Mouse (Mus musculus) neural tube, embryonic 15.5 days (tissue): ENCODE measurements around the gene Ccdc171. TPM values are rescaled to one million over a fixed set of nuclear protein-coding genes. Genes with fewer than 3 reads are reported as not detected.
"Not testable (repeated sequence)": the region's sequence is repeated elsewhere in the genome, so short reads cannot be mapped to it uniquely, and the experiment has no call there.

Experiments used
- ATAC-seq: fragments of 200-750 bp; cut with Nextera tagmentation; 2 replicates; pipeline ENCODE4 v1.8.0; 2017; ENCODE audit warnings: mild to moderate bottlenecking, moderate TSS enrichment, moderate library complexity; ENCODE audit not compliant: low FRiP score
- H3K27ac ChIP-seq: fragments of 300-500 bp; sonication (generic); replicated peaks from 2 replicates; pipeline ENCODE4 v1.5.1; 2015; ENCODE audit warnings: mild to moderate bottlenecking, inconsistent platforms
- H3K27me3 ChIP-seq: fragments of 300-500 bp; sonication (generic); replicated peaks from 2 replicates; pipeline ENCODE4 v1.6.1; 2015; ENCODE audit warnings: inconsistent platforms
- H3K36me3 ChIP-seq: fragments of 300-500 bp; sonication (generic); 2 replicates; pipeline ENCODE4 v1.6.1; 2015; ENCODE audit warnings: inconsistent platforms
- H3K4me1 ChIP-seq: fragments of 300-500 bp; sonication (generic); 2 replicates; pipeline ENCODE4 v1.6.1; 2015; ENCODE audit warnings: inconsistent platforms
- H3K4me2 ChIP-seq: fragments of 300-500 bp; sonication (generic); 2 replicates; pipeline ENCODE4 v1.6.1; 2015; ENCODE audit warnings: inconsistent platforms, mild to moderate bottlenecking, moderate library complexity
- H3K4me3 ChIP-seq: fragments of 300-500 bp; sonication (generic); replicated peaks from 2 replicates; pipeline ENCODE4 v1.5.1; 2015; ENCODE audit warnings: mild to moderate bottlenecking, inconsistent platforms
- H3K9ac ChIP-seq: fragments of 300-500 bp; sonication (generic); replicated peaks from 2 replicates; pipeline ENCODE4 v1.6.1; 2015; ENCODE audit warnings: mild to moderate bottlenecking, inconsistent platforms
- H3K9me3 ChIP-seq: fragments of 300-500 bp; sonication (generic); replicated peaks from 2 replicates; pipeline ENCODE4 v1.6.1; 2016; ENCODE audit warnings: inconsistent platforms
- WGBS: fragments of 180-500 bp; shearing (Covaris S2); methylation state at CpG from one replicate; pipeline ENCODE4 v1.1.7; 2015; ENCODE audit warnings: mixed read lengths; 5-methylcytosine and 5-hydroxymethylcytosine counted together
- polyA plus RNA-seq: library from polyadenylated mRNA; unstranded; fragments of >200 nt; fragmentation: Nextera tagmentation; extraction: Ambion mirVana; gene quantifications from 2 replicates; pipeline ENCODE4 v1.2.1, GENCODE M21; 2015

Gene Ccdc171
- polyA plus RNA-seq, 1 experiment from 2014 or later, result 3.4 TPM

GRCm38 (mm10) chr4:83512217-83512616 lies 13.1 kb upstream of the Ccdc171 start:
- ATAC-seq, result no peak
- no peak overlapping the region for H3K27ac ChIP-seq
- no peaks in the 10 kb centered on the region for H3K4me1 ChIP-seq
- WGBS, result 82% methylated on average over 3 of the region's 3 CpGs
- H3K4me2 ChIP-seq, result no peak overlapping the region
- H3K36me3 ChIP-seq, result no peaks in the 10 kb centered on the region
- no peaks in the 10 kb centered on the region for H3K9me3 ChIP-seq
- no peak overlapping the region for H3K4me3 ChIP-seq
- no peak overlapping the region for H3K9ac ChIP-seq
- H3K27me3 ChIP-seq, result no peaks in the 10 kb centered on the region

GRCm38 (mm10) chr4:83512644-83513043 lies 12.7 kb upstream of the Ccdc171 start:
- Histone ChIP-seq H3K4me2 (no peak overlapping the region), H3K4me3 (no peak overlapping the region), H3K27me3 (no peaks in the 10 kb centered on the region), H3K9me3 (no peaks in the 10 kb centered on the region), H3K4me1 (no peaks in the 10 kb centered on the region), H3K27ac (no peak overlapping the region), H3K9ac (no peak overlapping the region), H3K36me3 (no peaks in the 10 kb centered on the region)
- WGBS, result 54% methylated on average over 2 of the region's 2 CpGs
- ATAC-seq, result no peak

GRCm38 (mm10) chr4:83514183-83514582 lies 11.2 kb upstream of the Ccdc171 start:
- Histone ChIP-seq H3K4me1 (no peaks in the 10 kb centered on the region), H3K9me3 (no peaks in the 10 kb centered on the region), H3K27me3 (no peaks in the 10 kb centered on the region), H3K9ac (no peak overlapping the region), H3K4me2 (no peak overlapping the region), H3K27ac (no peak overlapping the region), H3K36me3 (no peaks in the 10 kb centered on the region), H3K4me3 (no peak overlapping the region)
- ATAC-seq, result no peak
- WGBS, result 97% methylated on average over 1 of the region's 1 CpGs

DNA sequence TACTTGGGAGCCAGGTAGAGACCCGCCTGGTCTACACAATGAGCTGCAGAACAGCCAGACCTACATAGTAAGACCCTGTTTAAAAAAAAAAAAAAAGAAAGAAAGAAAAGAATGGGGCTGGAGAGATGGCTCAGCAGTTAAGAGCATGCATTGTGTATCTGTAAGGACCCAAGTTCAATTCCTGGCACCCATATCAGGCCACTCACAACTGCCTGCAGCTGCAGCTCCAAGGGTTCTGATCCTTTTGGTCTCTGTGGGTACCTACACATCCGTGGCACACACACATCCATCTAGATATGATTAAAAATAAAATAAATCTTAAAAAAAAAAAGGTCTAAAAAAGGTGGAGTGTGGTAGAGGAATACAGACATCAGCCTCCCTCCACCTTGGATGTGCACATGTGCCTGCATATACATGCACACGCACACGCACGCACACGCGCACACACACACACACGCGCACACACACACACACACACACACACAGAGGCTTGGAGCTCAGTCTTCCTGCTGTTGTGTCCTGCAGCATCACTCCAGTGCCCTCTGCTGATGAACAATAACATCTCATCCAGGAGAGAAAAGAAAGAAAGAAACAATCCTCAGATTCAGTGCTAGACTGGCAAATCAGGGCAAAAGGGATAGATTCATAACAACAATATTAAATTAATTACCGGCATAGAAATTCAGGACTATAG lies 10.2 kb upstream of the Ccdc171 start:
- Histone ChIP-seq H3K9ac (no peak overlapping the region), H3K4me1 (no peaks in the 10 kb centered on the region), H3K4me2 (no peak overlapping the region), H3K27me3 (no peaks in the 10 kb centered on the region), H3K27ac (no peak overlapping the region), H3K36me3 (no peaks in the 10 kb centered on the region), H3K9me3 (no peaks in the 10 kb centered on the region), H3K4me3 (no peak overlapping the region)
- ATAC-seq, result no peak
- WGBS, result 89% methylated on average over 10 of the region's 10 CpGs

GRCm38 (mm10) chr4:83516144-83516543 lies 9.2 kb upstream of the Ccdc171 start:
- not testable (repeated sequence) for H3K27me3 ChIP-seq, H3K4me1 ChIP-seq, H3K27ac ChIP-seq, H3K4me2 ChIP-seq, H3K9ac ChIP-seq, H3K9me3 ChIP-seq, H3K36me3 ChIP-seq, ATAC-seq, H3K4me3 ChIP-seq
- WGBS, result 96% methylated on average over 5 of the region's 6 CpGs

- ATAC-seq, result no peak
- Histone ChIP-seq H3K9me3 (no peaks in the 10 kb centered on the region), H3K4me1 (peaks cover 9% of the 10 kb centered on the region), H3K4me3 (no peak overlapping the region), H3K36me3 (no peaks in the 10 kb centered on the region), H3K27me3 (no peaks in the 10 kb centered on the region), H3K27ac (no peak overlapping the region), H3K4me2 (no peak overlapping the region), H3K9ac (no peak overlapping the region)
- 79% methylated on average over 2 of the region's 2 CpGs for WGBS
These were observed 6.2 kb upstream of the Ccdc171 start for GRCm38 (mm10) chr4:83519148-83519547.

DNA sequence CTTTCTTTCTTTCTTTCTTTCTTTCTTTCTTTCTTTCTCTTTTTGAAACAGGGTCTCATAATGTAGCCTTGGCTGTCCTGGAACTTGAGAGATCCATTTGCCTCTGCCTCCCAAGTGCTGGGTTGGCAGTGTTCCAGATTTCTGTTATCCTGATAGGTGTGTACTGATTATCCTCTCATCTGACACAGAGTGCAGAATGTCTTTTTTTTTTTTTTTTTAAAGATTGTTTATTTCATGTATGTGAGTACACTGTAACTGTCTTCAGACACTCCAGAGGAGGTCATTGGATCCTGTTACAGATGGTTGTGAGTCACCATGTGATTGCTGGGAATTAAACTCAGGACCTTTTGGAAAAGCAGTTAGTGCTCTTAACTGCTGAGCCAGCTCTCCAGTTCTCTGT lies 5.5 kb upstream of the Ccdc171 start:
- no peak overlapping the region for H3K4me2 ChIP-seq
- H3K9ac ChIP-seq, result no peak overlapping the region
- no peaks in the 10 kb centered on the region for H3K36me3 ChIP-seq
- no peak overlapping the region for H3K4me3 ChIP-seq
- no peaks in the 10 kb centered on the region for H3K27me3 ChIP-seq
- no peak overlapping the region for H3K27ac ChIP-seq
- H3K4me1 ChIP-seq, result peaks cover 13% of the 10 kb centered on the region
- no peaks in the 10 kb centered on the region for H3K9me3 ChIP-seq
- ATAC-seq, result no peak

DNA sequence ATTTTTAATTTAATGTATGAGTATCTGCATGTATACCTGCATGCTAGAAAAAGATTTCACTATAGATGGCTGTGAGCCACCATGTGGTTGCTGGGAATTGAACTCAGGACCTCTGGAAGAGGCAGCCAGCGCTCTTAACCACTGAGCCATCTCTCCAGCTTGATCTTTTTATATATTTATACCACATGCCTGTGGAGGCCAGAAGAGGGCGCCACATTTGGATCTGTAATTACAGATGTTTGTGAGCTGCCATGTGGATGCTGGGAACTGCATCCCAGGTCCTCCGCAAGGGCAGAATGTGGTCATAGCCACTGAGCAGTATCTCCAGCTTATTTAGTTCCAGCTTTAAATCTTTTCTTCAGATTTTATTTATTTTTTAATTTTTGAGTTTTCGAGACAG lies 5.0 kb upstream of the Ccdc171 start:
- no peak for ATAC-seq
- Histone ChIP-seq H3K4me2 (no peak overlapping the region), H3K4me1 (peaks cover 13% of the 10 kb centered on the region), H3K27ac (no peak overlapping the region), H3K9ac (no peak overlapping the region), H3K27me3 (no peaks in the 10 kb centered on the region), H3K4me3 (no peak overlapping the region), H3K9me3 (no peaks in the 10 kb centered on the region), H3K36me3 (no peaks in the 10 kb centered on the region)
- 86% methylated on average over 4 of the region's 4 CpGs for WGBS

DNA sequence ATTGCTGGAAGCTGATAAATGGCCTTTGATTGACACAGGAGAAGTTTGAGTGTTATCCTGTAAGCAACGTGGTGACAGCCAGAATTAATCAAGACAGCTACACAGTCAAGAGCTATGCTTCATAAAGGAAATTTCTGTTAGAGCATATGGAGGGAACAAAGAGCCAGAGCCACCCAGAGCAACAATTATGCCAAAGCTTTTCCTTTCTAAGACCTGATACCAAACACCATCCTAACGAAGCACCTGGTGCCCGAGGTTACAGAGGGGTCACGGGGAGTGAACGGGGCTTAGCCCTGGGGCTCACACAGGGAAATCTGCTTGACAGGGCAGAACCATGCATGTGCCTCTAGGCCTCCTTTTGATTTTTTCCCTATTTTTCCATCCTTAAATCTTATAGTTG lies 3.3 kb upstream of the Ccdc171 start:
- Histone ChIP-seq H3K4me2 (no peak overlapping the region), H3K36me3 (no peaks in the 10 kb centered on the region), H3K27ac (no peak overlapping the region), H3K9me3 (no peaks in the 10 kb centered on the region), H3K27me3 (no peaks in the 10 kb centered on the region), H3K4me1 (peaks cover 22% of the 10 kb centered on the region), H3K4me3 (no peak overlapping the region), H3K9ac (no peak overlapping the region)
- ATAC-seq, result no peak
- WGBS, result 42% methylated on average over 5 of the region's 5 CpGs

GRCm38 (mm10) chr4:83524456-83524842 lies 896 bp upstream of the Ccdc171 start:
- Histone ChIP-seq H3K27ac (peak overlapping the region; percentile 100), H3K4me1 (peaks cover 22% of the 10 kb centered on the region), H3K9ac (peak overlapping the region; percentile 91), H3K9me3 (no peaks in the 10 kb centered on the region), H3K4me3 (peak overlapping the region; percentile 78), H3K36me3 (no peaks in the 10 kb centered on the region), H3K27me3 (no peaks in the 10 kb centered on the region), H3K4me2 (peak overlapping the region; percentile 95)
- 12% methylated on average over 6 of the region's 6 CpGs for WGBS
- ATAC-seq, result no peak

- Histone ChIP-seq H3K27ac (peak overlapping the region; percentile 100), H3K4me1 (peaks cover 22% of the 10 kb centered on the region)
These were observed 328 bp downstream of the Ccdc171 start for GRCm38 (mm10) chr4:83525690-83526055.

DNA sequence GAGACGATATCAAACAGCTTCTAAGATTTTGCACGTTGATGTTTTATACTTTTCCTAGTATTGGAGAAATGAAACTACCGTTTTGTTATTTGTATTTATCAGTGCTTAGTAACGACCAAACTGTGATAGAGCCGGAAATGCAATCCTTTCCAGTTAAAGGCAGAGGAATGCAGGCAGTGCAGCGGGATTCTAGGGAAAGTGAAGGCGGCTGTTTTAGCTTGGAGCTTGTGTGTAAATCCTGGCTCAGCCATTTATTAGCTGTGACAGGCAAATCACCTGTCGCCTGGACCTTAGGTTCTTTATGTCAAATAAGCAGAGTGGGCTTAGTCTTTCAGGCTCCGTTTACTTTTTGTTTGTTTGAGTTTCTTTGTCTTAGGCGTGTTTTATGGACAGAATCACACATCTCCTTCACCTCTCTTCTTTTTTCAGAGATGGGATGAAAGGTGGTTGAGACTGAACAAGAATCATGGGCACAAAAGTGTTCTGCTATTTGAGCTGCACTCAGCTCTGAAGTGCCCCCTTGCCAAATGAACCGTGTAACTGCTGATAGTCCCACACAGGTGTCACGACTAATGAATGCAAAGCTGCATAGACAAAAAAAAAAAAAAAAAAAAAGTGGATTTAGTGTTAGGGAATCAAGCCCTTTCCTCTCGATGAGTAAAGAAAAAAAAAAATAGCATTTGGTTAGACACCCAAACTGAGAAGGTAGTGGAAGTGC lies 1.1 kb downstream of the Ccdc171 start:
- H3K9ac ChIP-seq, result no peak overlapping the region
- no peak for ATAC-seq
- WGBS, result 4% methylated on average over 13 of the region's 13 CpGs

More at GRCm38 (mm10) chr4:83525690-83526055, 328 bp downstream of the Ccdc171 start:
- H3K9me3 ChIP-seq, result no peaks in the 10 kb centered on the region
- 2% methylated on average over 18 of the region's 18 CpGs for WGBS
- no peaks in the 10 kb centered on the region for H3K27me3 ChIP-seq
- H3K9ac ChIP-seq, result peak overlapping the region; percentile 65
- no peaks in the 10 kb centered on the region for H3K36me3 ChIP-seq
- ATAC-seq, result peak; percentile 72
- H3K4me3 ChIP-seq, result peak overlapping the region; percentile 78
- H3K4me2 ChIP-seq, result peak overlapping the region; percentile 95

More for the DNA sequence above, 1.1 kb downstream of the Ccdc171 start:
- Histone ChIP-seq H3K27ac (no peak overlapping the region), H3K4me1 (peaks cover 22% of the 10 kb centered on the region), H3K4me2 (peak overlapping the region; percentile 95), H3K27me3 (no peaks in the 10 kb centered on the region), H3K36me3 (no peaks in the 10 kb centered on the region), H3K4me3 (peak overlapping the region; percentile 78), H3K9me3 (no peaks in the 10 kb centered on the region)
